Mouse (Mus musculus) kidney, adult 18-20 months (tissue): Measurements from ENCODE around the gene H13.

Source experiments
- DNase-seq: peaks from one replicate; pipeline ENCODE4 v3.0.0; 2021

The H13 gene

GRCm38 (mm10) chr2:152704256-152704605 is 35.0 kb downstream of the H13 start:
- DNase-seq, result no peak

GRCm38 (mm10) chr2:152704811-152705370 is 35.6 kb downstream of the H13 start:
- no peak for DNase-seq

- DNase-seq, result peak; percentile 69
These were observed 36.8 kb downstream of the H13 start for GRCm38 (mm10) chr2:152705993-152706571.

GRCm38 (mm10) chr2:152707186-152707585 is 37.9 kb downstream of the H13 start:
- no peak for DNase-seq

- DNase-seq, result peak; percentile 94
These were observed 38.4 kb downstream of the H13 start for GRCm38 (mm10) chr2:152707627-152708026.

GRCm38 (mm10) chr2:152709066-152709465 is 39.8 kb downstream of the H13 start:
- DNase-seq, result no peak

- no peak for DNase-seq
These were observed 47.0 kb downstream of the H13 start for GRCm38 (mm10) chr2:152716241-152716772.

- DNase-seq, result no peak
These were observed 48.4 kb downstream of the H13 start for GRCm38 (mm10) chr2:152717652-152718051.

GRCm38 (mm10) chr2:152718076-152718475 is 48.8 kb downstream of the H13 start:
- no peak for DNase-seq

GRCm38 (mm10) chr2:152723651-152724331 is 54.5 kb downstream of the H13 start:
- DNase-seq, result peak; percentile 56

GRCm38 (mm10) chr2:152724332-152724723 is 55.1 kb downstream of the H13 start:
- no peak for DNase-seq

GRCm38 (mm10) chr2:152725178-152725750 is 56.0 kb downstream of the H13 start:
- no peak for DNase-seq

GRCm38 (mm10) chr2:152726213-152726612 is 57.0 kb downstream of the H13 start:
- DNase-seq, result no peak

- DNase-seq, result peak; percentile 21
These were observed 57.6 kb downstream of the H13 start for GRCm38 (mm10) chr2:152726751-152727335.

GRCm38 (mm10) chr2:152727795-152728510 is 58.7 kb downstream of the H13 start:
- peak; percentile 51 for DNase-seq

GRCm38 (mm10) chr2:152728594-152728993 is 59.3 kb downstream of the H13 start:
- no peak for DNase-seq

GRCm38 (mm10) chr2:152729013-152729635 is 59.9 kb downstream of the H13 start:
- DNase-seq, result peak; percentile 58

- DNase-seq, result peak; percentile 62
These were observed 60.4 kb downstream of the H13 start for GRCm38 (mm10) chr2:152729636-152730020.

- DNase-seq, result no peak
These were observed 63.9 kb downstream of the H13 start for GRCm38 (mm10) chr2:152733201-152733600.

- no peak for DNase-seq
These were observed 65.2 kb downstream of the H13 start for GRCm38 (mm10) chr2:152734501-152734900.

- DNase-seq, result peak; percentile 95
These were observed 65.7 kb downstream of the H13 start for GRCm38 (mm10) chr2:152734984-152735383.

- DNase-seq, result peak; percentile 95
These were observed 66.9 kb downstream of the H13 start, which contains the start of gene Id1 for GRCm38 (mm10) chr2:152736090-152736601. Gene Id1, plus strand, starts transcription at chr2:152736251.
